Mouse (Mus musculus): Measurements from ENCODE around the gene Slc6a21.
"Not testable (repeated sequence)": the region's sequence is repeated elsewhere in the genome, so short reads cannot be mapped to it uniquely, and the experiment has no call there.

The Slc6a21 gene

GRCm38 (mm10) chr7:45255822-45256221 lies 21.5 kb upstream of the Slc6a21 start:
- DNase-seq (ENCODE audit: low read depth, low spot score), result not testable (repeated sequence)

- DNase-seq (ENCODE audit: low read depth, low spot score), result no peak
Observed at GRCm38 (mm10) chr7:45257063-45257840, 20.1 kb upstream of the Slc6a21 start.

GRCm38 (mm10) chr7:45259281-45259680 lies 18.0 kb upstream of the Slc6a21 start:
- DNase-seq (ENCODE audit: low read depth, low spot score), result no peak

GRCm38 (mm10) chr7:45262266-45262665 lies 15.0 kb upstream of the Slc6a21 start:
- no peak for DNase-seq (ENCODE audit: low read depth, low spot score)

- DNase-seq (ENCODE audit: low read depth, low spot score), result no peak
Observed at GRCm38 (mm10) chr7:45263006-45263607, 14.2 kb upstream of the Slc6a21 start.

DNA sequence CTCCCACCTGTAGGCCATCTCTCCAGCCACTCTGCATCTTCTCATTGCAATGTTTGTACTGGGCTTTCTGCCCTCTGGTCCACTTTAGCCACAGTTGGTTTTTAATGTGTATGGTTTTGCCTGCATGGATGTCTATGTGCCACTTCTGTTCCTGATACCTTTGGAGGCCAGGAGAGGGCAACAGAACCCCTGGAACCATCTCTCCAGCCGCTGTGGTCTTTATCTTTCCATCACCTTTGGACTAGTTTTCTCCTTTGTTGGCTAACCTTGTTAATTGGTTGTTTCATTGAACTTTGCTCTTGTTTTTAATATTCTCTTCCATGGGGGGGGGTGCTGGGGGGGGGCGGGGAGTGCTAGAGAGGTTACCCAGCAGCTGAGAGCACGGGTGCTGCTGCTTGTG lies 13.0 kb upstream of the Slc6a21 start:
- no peak for DNase-seq (ENCODE audit: low read depth, low spot score)

DNA sequence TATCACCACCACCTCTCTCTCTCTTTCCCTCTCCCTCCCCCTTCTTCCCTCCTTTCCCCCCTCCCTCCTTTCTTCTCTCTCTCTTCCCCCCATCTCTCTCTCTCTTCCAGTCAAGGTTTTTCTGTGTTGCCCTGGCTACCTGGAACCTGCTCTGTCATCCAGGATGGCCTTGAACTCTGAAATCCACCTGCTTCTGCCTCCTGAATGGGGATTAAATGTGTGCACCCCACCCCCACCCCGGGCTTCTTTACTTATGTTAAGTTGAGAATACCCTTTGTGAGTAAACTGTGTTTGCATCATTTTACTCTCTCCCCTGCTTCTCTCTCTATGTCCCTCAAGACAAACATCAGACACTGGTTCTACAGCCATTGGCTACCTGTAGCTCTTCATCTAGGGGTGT lies 11.8 kb upstream of the Slc6a21 start:
- no peak for DNase-seq (ENCODE audit: low read depth, low spot score)

GRCm38 (mm10) chr7:45272786-45273412 lies 4.4 kb upstream of the Slc6a21 start:
- no peak for DNase-seq (ENCODE audit: low read depth, low spot score)

GRCm38 (mm10) chr7:45273672-45274071 lies 3.6 kb upstream of the Slc6a21 start:
- no peak for DNase-seq (ENCODE audit: low read depth, low spot score)

GRCm38 (mm10) chr7:45286486-45286885 lies 9.2 kb downstream of the Slc6a21 start:
- no peak for DNase-seq (ENCODE audit: low read depth, low spot score)

DNA sequence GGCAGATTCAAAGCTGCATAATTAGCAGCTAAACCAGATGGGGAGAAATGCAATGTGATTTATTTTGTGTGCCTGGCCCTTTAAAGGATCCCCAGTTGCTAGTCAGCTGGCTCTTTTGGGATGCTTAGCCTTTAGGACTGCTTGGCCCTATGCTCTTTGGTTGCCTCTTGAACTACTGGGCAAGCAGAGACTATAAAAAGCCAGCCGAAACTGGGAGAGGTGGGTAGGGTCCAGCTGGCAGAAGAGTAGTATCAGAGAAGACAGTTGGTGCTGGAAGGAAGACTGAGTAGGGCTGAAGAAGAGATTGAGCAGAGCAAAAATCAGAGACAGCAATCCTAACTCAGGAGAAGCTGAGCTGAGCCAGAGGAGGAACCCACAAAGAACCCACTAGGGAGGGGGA lies 19.3 kb downstream of the Slc6a21 start:
- no peak for DNase-seq (ENCODE audit: low read depth, low spot score)

DNA sequence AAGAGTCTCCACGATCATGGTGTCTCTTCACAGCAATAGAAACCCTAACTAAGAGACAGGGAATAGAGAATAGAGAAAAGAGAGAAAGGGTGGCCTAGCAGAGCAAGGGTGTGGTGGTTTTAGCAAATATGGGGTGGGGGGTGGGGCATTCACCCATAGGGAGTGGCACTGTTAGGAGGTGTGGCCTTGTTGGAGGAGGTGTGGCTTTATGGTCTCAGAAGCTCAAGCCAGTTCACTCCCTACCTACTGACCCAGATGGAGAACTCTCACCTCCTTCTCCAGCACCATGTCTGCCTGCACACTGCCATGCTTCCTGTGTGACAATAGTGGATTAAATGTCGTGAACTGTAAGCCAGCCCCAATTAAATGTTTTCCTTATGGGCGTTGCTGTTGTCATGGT lies 20.2 kb downstream of the Slc6a21 start:
- no peak for DNase-seq (ENCODE audit: low read depth, low spot score)

- peak; percentile 51 for DNase-seq (ENCODE audit: low read depth, low spot score)
Observed at GRCm38 (mm10) chr7:45299752-45300151, 22.4 kb downstream of the Slc6a21 start.

GRCm38 (mm10) chr7:45300270-45300669 lies 23.0 kb downstream of the Slc6a21 start:
- peak; percentile 46 for DNase-seq (ENCODE audit: low read depth, low spot score)

DNA sequence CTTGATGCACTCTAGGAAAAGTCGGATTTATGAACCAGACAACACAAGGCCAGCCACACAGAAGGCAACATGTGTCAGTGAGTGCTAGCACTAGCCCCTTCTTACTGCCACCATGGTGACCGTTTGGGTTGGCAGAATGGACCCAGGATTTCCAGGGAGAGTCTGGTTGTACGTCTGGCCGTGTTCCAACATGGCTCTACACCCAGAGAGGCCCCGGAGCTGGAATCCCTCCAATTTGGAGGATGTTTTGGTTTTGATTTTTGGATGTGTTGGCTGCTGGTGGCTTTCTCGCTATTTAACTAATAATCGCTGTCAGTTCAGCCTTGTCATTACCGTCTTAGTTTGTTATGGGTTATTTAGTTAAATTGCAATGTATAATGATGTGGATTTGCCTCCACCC lies 25.3 kb downstream of the Slc6a21 start:
- no peak for DNase-seq (ENCODE audit: low read depth, low spot score)

DNA sequence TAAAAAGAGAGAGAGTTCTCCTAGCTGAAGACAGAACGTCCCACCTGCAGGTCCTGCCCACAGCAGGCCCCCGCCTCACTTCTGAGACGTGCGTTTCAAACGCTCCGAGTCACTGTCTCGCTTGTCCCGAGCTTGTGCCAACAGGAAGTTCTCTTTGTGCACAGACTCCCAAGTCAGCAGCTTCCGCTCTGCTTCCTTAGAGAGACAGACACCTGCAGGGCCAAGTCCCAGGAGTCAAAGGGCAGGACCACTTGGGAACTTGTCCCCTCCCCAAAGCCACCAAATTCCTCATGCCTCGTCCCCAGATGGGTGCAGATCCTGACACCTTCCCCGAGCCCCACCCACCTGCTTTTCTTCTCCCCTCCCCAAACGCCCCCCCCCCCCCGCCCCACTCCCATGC lies 27.6 kb downstream of the Slc6a21 start:
- no peak for DNase-seq (ENCODE audit: low read depth, low spot score)

- peak; percentile 42 for DNase-seq (ENCODE audit: low read depth, low spot score)
Observed at GRCm38 (mm10) chr7:45305275-45305674, 28.0 kb downstream of the Slc6a21 start.

DNA sequence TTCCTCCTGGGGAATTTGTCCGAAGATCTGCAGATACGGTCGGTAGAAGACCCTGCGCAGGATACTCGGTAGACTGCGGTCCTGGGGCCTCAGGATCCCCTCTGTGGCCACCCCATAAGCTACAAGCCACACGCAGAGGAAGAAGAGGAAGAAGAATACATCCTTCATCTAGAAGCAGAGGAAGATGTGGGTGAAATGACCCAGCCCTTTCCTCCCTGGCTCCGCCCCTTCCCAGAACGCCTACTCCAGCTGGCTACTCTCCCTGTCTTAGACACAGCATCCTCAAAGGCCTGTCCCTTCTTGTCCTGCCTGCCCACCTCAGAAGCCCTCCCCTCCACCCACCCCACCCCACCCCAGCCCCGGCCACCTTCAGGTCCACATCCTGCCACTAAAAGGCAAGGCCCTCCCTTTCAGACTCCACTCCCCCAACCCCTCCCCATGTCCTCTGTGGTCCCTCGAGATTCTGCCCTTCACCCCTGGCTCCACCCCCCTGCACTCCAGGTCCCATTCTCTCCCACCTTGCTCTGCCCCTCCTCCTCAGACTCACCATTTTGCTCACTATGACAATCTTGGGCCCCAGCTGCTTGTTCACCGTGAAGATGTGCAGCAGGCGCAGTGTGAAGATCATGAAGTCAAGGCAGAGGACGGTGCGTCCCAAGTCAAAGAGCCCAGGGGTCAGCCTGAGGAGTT lies 31.4 kb downstream of the Slc6a21 start:
- DNase-seq (ENCODE audit: low read depth, low spot score), result no peak

GRCm38 (mm10) chr7:45309455-45309854 lies 32.1 kb downstream of the Slc6a21 start:
- DNase-seq (ENCODE audit: low read depth, low spot score), result peak; percentile 29

- no peak for DNase-seq (ENCODE audit: low read depth, low spot score)
Observed at GRCm38 (mm10) chr7:45312023-45312422, 34.7 kb downstream of the Slc6a21 start.

- no peak for DNase-seq (ENCODE audit: low read depth, low spot score)
Observed at GRCm38 (mm10) chr7:45312686-45313453, 35.6 kb downstream of the Slc6a21 start.

GRCm38 (mm10) chr7:45313495-45313894 lies 36.2 kb downstream of the Slc6a21 start:
- no peak for DNase-seq (ENCODE audit: low read depth, low spot score)
